Mouse (Mus musculus): ENCODE measurements around the gene Gpc6. TPM values are rescaled to one million over a fixed set of nuclear protein-coding genes. Genes with fewer than 3 reads are reported as not detected.

Gpc6 gene
- total and polyA plus RNA-seq, 3 experiments = not detected

DNA sequence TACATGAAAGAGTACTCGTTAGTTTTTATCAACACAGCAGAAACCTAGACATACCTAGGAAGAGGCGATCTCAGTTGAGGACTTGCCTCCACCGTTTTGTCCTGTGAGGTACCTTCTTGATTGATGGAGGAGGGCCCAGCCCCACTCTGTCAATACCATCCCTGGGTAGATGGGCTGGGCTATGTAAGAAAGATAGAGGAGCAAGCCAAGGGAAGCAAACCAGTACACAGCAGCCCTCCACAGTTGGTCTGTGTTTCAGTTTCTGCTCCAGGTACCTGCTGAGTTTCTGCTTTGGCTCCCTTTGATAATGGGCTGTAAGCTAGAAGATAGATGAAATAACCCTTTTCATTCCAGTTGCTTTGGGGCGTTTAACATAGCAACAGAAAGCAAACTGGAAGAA, 916.1 kb downstream of the Gpc6 start:
- Histone ChIP-seq H3K27ac (ENCODE audit: insufficient read depth, low read depth) (no peak overlapping the region), H3K4me1 (ENCODE audit: control insufficient read depth in 1 of 2, insufficient read depth in 2 of 2) (no peaks in the 10 kb centered on the region), H3K9me3 (replicated peaks; ENCODE audit: low read length) (no peaks in the 10 kb centered on the region), H3K27me3 (replicated peaks) (no peaks in the 10 kb centered on the region), H3K36me3 (replicated peaks in 1 of 2; ENCODE audit: control insufficient read depth in 1 of 2, insufficient read depth in 1 of 2, low read length in 1 of 2) (no peaks in the 10 kb centered on the region), H3K4me2 (ENCODE audit: insufficient read depth, low read depth, poor library complexity, severe bottlenecking) (no peak overlapping the region), H3K4me3 (replicated peaks in 1 of 3; ENCODE audit: low read depth in 2 of 3, low read length in 2 of 3, poor library complexity in 1 of 3) (no peak overlapping the region), H3K9ac (ENCODE audit: insufficient read depth, low read depth) (no peak overlapping the region), H3K79me2 (replicated peaks; ENCODE audit: control insufficient read depth, extremely low read depth, insufficient read depth, poor library complexity, severe bottlenecking) (no peaks in the 10 kb centered on the region)
- DNase-seq (ENCODE audit: extremely low read depth) = no peak
- dilution Hi-C loops (cut with MboI; ENCODE audit: extremely low pct_ligation_motif_present, extremely low pct_unique_long_range_greater_than_20kb, low sequenced_read_pairs) (no loop called here), in situ Hi-C loops (cut with MboI; ENCODE audit: low pct_ligation_motif_present, low pct_unique_long_range_greater_than_20kb, low sequenced_read_pairs) (no loop called here)
- TF ChIP-seq SMC3 (IDR thresholded peaks at IDR 0.05; ENCODE audit: low read depth, low read length) (no peak), TBP (conservative IDR thresholded peaks at IDR 0.05; ENCODE audit: low read depth, low read length) (no peak), NELFE (IDR thresholded peaks at IDR 0.05; ENCODE audit: low read depth, low read length) (no peak), MXI1 (IDR thresholded peaks at IDR 0.05; ENCODE audit: low read depth, low read length) (no peak), CTCF (conservative IDR thresholded peaks at IDR 0.05 in 1 of 2, IDR thresholded peaks at IDR 0.05 in 1 of 2; ENCODE audit: low read depth in 2 of 2, low read length in 2 of 2) (no peak)

- TF ChIP-seq JUN (IDR thresholded peaks at IDR 0.05; ENCODE audit: insufficient read depth, low read depth, low read length) (no peak), NELFE (IDR thresholded peaks at IDR 0.05; ENCODE audit: low read depth, low read length) (no peak), SMC3 (IDR thresholded peaks at IDR 0.05; ENCODE audit: low read depth, low read length) (no peak), EP300 (IDR thresholded peaks at IDR 0.05; ENCODE audit: low read length) (no peak), UBTF (IDR thresholded peaks at IDR 0.05; ENCODE audit: low read depth, low read length) (no peak), TCF12 (IDR thresholded peaks at IDR 0.05; ENCODE audit: low read depth, low read length) (no peak), MYC (IDR thresholded peaks at IDR 0.05; ENCODE audit: low read depth, low read length) (no peak), ZMIZ1 (IDR thresholded peaks at IDR 0.05; ENCODE audit: low read depth, low read length) (no peak), KAT2A (IDR thresholded peaks at IDR 0.05; ENCODE audit: insufficient replicate concordance, low read length) (no peak), MEF2A (IDR thresholded peaks at IDR 0.05; ENCODE audit: borderline replicate concordance, low read depth, low read length) (no peak), JUND (conservative IDR thresholded peaks at IDR 0.05; ENCODE audit: low read depth, low read length) (no peak), MAFK (IDR thresholded peaks at IDR 0.05; ENCODE audit: insufficient replicate concordance, low read length) (no peak)
- dilution Hi-C loops (cut with MboI; ENCODE audit: extremely low pct_ligation_motif_present, extremely low pct_unique_long_range_greater_than_20kb, low sequenced_read_pairs) = no loop called here
- no peak overlapping the region for H3K27ac ChIP-seq (ENCODE audit: insufficient read depth, low read depth)
- no peaks in the 10 kb centered on the region for H3K36me3 ChIP-seq (replicated peaks in 1 of 2; ENCODE audit: control insufficient read depth in 1 of 2, insufficient read depth in 1 of 2, low read length in 1 of 2)
- no peaks in the 10 kb centered on the region for H3K27me3 ChIP-seq (replicated peaks)
- no peak overlapping the region for H3K4me2 ChIP-seq (ENCODE audit: insufficient read depth, low read depth, poor library complexity, severe bottlenecking)
- H3K4me1 ChIP-seq (ENCODE audit: control insufficient read depth in 1 of 2, insufficient read depth in 2 of 2) = no peaks in the 10 kb centered on the region
- in situ Hi-C loops (cut with MboI; ENCODE audit: low pct_ligation_motif_present, low pct_unique_long_range_greater_than_20kb, low sequenced_read_pairs) = no loop called here
- no peaks in the 10 kb centered on the region for H3K79me2 ChIP-seq (replicated peaks; ENCODE audit: control insufficient read depth, extremely low read depth, insufficient read depth, poor library complexity, severe bottlenecking)
- DNase-seq (ENCODE audit: extremely low read depth) = no peak
- H3K9me3 ChIP-seq (replicated peaks; ENCODE audit: low read length) = no peaks in the 10 kb centered on the region
- no peak overlapping the region for H3K4me3 ChIP-seq (replicated peaks in 1 of 3; ENCODE audit: low read depth in 2 of 3, low read length in 2 of 3, poor library complexity in 1 of 3)
- H3K9ac ChIP-seq (ENCODE audit: insufficient read depth, low read depth) = no peak overlapping the region
Observed at GRCm38 (mm10) chr14:117841797-117842553, 916.9 kb downstream of the Gpc6 start.

Data from CH12.LX (cell line).